Mouse (Mus musculus): Measurements from ENCODE around the gene Dnah3.

GRCm38 (mm10) chr7:119892198-119892597 is 202.9 kb downstream of the Dnah3 start:
- TF ChIP-seq POLR2A (IDR thresholded peaks at IDR 0.05; ENCODE audit: borderline replicate concordance, low read depth, low read length): no peak
- no peak for TF ChIP-seq CTCF (IDR thresholded peaks at IDR 0.05; ENCODE audit: low read depth, low read length)
